Comparison of ENCODE assay signal across 7 mouse cellular contexts in genomic region chr9:35508234-35508633, GRCm38 (mm10). TPM values are rescaled to one million over a fixed set of nuclear protein-coding genes. Genes with fewer than 3 reads are reported as not detected.
DNase-seq lines count a peak whose midpoint lies in the region; ATAC-seq lines count a peak whose summit lies in the region.

No protein-coding gene starts in this region.

- WGBS in kidney, embryonic 16.5 days, result 42% methylated on average over 8 of the region's 8 CpGs

- ATAC-seq in kidney, embryonic 16.5 days (ENCODE audit: low FRiP score, low TSS enrichment), result no peak

- H3K36me3 ChIP-seq in kidney, embryonic 16.5 days (ENCODE audit: insufficient read depth, low read length), result 0 out of 2 replicates have a peak, but pooled peaks cover 1% of the 10 kb centered on the region

- no peak overlapping the region for H3K4me3 ChIP-seq in kidney, embryonic 16.5 days (ENCODE audit: low read length)

- no peak overlapping the region for H3K4me2 ChIP-seq in kidney, embryonic 16.5 days (replicated peaks; ENCODE audit: low read depth, low read length)

- peak; percentile 69 for DNase-seq in Muller cell, postnatal 12 days (ENCODE audit: inconsistent ontology term)
- DNase-seq in adrenal gland, postnatal 10 days, result peak; percentile 63
- DNase-seq in gastrocnemius, postnatal 14 days, result peak; percentile 73
- peak; percentile 62 to 79 for DNase-seq in layer of hippocampus, adult 18-20 months (ENCODE audit: low spot score in 2 of 2)
- peak; percentile 60 for DNase-seq in lung, postnatal 14 days
- no peak for DNase-seq in spleen, postnatal 4 days (ENCODE audit: low spot score in 2 of 2)

- H3K9ac ChIP-seq in kidney, embryonic 16.5 days (replicated peaks; ENCODE audit: low read length), result no peak overlapping the region

- H3K4me1 ChIP-seq in kidney, embryonic 16.5 days (ENCODE audit: insufficient read depth, low read length), result no peaks in the 10 kb centered on the region

- no peaks in the 10 kb centered on the region for H3K9me3 ChIP-seq in kidney, embryonic 16.5 days (ENCODE audit: low read length)

- H3K27ac ChIP-seq in kidney, embryonic 16.5 days (ENCODE audit: low read length), result no peak overlapping the region

- intact Hi-C loops in gastrocnemius, postnatal 14 days (cut with DNase I; ENCODE audit: low total_unique reads), result no loop called here

- no peaks in the 10 kb centered on the region for H3K27me3 ChIP-seq in kidney, embryonic 16.5 days (ENCODE audit: insufficient read depth, low read length)

RNA-seq across cellular contexts. Expression of gene Gm1113, which starts 9.8 kb away (rescaled TPM):
- not detected for total RNA-seq in adrenal gland, postnatal 10 days (2021)
- total RNA-seq in gastrocnemius, postnatal 14 days (2021), result not detected
- not detected for total RNA-seq in layer of hippocampus, adult 18-20 months (2021)
- not detected in 2 replicates for polyA plus RNA-seq in kidney, embryonic 16.5 days (2015; fragmentation: Nextera tagmentation; extraction: Ambion mirVana)

RNA-seq across cellular contexts. Expression of gene Ddx25, which starts 50.1 kb away (rescaled TPM):
- total RNA-seq in adrenal gland, postnatal 10 days (2021), result under 1 TPM; 0.75 to 0.85 TPM
- total RNA-seq in gastrocnemius, postnatal 14 days (2021), result under 1 TPM in 1 of 2 experiments, not detected in 1; 0.06 TPM
- 10 to 100 TPM; 15.6 to 15.9 TPM for total RNA-seq in layer of hippocampus, adult 18-20 months (2021)
- polyA plus RNA-seq in kidney, embryonic 16.5 days (2015; fragmentation: Nextera tagmentation; extraction: Ambion mirVana), result 2.3 TPM in 2 replicates

RNA-seq across cellular contexts. Expression of gene Pus3, which starts 50.2 kb away (rescaled TPM):
- total RNA-seq in adrenal gland, postnatal 10 days (2021), result 10 to 100 TPM; 12.3 to 16.3 TPM
- total RNA-seq in gastrocnemius, postnatal 14 days (2021), result 10 to 100 TPM in 1 of 2 experiments, 1 to 10 TPM in 1; 8.7 to 10.6 TPM
- total RNA-seq in layer of hippocampus, adult 18-20 months (2021), result 10 to 100 TPM; 11.3 to 12.1 TPM
- polyA plus RNA-seq in kidney, embryonic 16.5 days (2015; fragmentation: Nextera tagmentation; extraction: Ambion mirVana), result 20.6 and 24.0 TPM in 2 replicates

Comparison
In these comparisons a context has a peak if more than half of its experiments do, and no peak if none do; other contexts are left out.
1. DNase-seq: peak in Muller cell, postnatal 12 days (single experiment), adrenal gland, postnatal 10 days (single experiment), gastrocnemius, postnatal 14 days (single experiment), layer of hippocampus, adult 18-20 months (2 of 2) and lung, postnatal 14 days (single experiment); none in spleen, postnatal 4 days (0 of 2).
2. RNA of gene Ddx25, which starts 50.1 kb away (total RNA-seq): 15.6 to 15.9 TPM in layer of hippocampus, adult 18-20 months; 0.75 to 0.85 TPM in adrenal gland, postnatal 10 days and 0.06 TPM in gastrocnemius, postnatal 14 days; every median in the first group is over 4 times any median in the second.